Mouse (Mus musculus) liver (tissue): ENCODE results near the gene Zbtb14.

ENCODE experiments used
- DNase-seq: peaks from one replicate; pipeline ENCODE4 v3.0.0-alpha.2; 2020; ENCODE audit warnings: mixed read lengths

Gene Zbtb14

GRCm38 (mm10) chr17:69382511-69383100 lies at the start of gene Zbtb14:
TSS of gene Zbtb14 (plus strand) at chr17:69383050.
- peak; percentile 94 for DNase-seq

GRCm38 (mm10) chr17:69346056-69346455 lies 36.8 kb upstream of the Zbtb14 start:
- DNase-seq: peak; percentile 21

GRCm38 (mm10) chr17:69349014-69349531 lies 33.8 kb upstream of the Zbtb14 start:
- peak; percentile 6 for DNase-seq

- peak; percentile 71 for DNase-seq
Observed at GRCm38 (mm10) chr17:69365049-69365448, 17.8 kb upstream of the Zbtb14 start.

GRCm38 (mm10) chr17:69380838-69381237 lies 2.0 kb upstream of the Zbtb14 start:
- DNase-seq: no peak

- peak; percentile 82 for DNase-seq
Observed at GRCm38 (mm10) chr17:69383201-69383940, 521 bp downstream of the Zbtb14 start.

GRCm38 (mm10) chr17:69383941-69384665 lies 1.3 kb downstream of the Zbtb14 start:
- DNase-seq: peak; percentile 57

GRCm38 (mm10) chr17:69396147-69397033 lies 13.5 kb downstream of the Zbtb14 start:
- DNase-seq: peak; percentile 68

GRCm38 (mm10) chr17:69397163-69397562 lies 14.3 kb downstream of the Zbtb14 start:
- no peak for DNase-seq

- no peak for DNase-seq
Observed at GRCm38 (mm10) chr17:69398092-69398491, 15.2 kb downstream of the Zbtb14 start.

- DNase-seq: no peak
Observed at GRCm38 (mm10) chr17:69401146-69401545, 18.3 kb downstream of the Zbtb14 start.

- DNase-seq: no peak
Observed at GRCm38 (mm10) chr17:69416163-69416562, 33.3 kb downstream of the Zbtb14 start.

GRCm38 (mm10) chr17:69416920-69417661 lies 34.2 kb downstream of the Zbtb14 start:
- DNase-seq: peak; percentile 95

GRCm38 (mm10) chr17:69417724-69418373 lies 35.0 kb downstream of the Zbtb14 start:
- peak; percentile 58 for DNase-seq

- DNase-seq: no peak
Observed at GRCm38 (mm10) chr17:69421592-69421991, 38.7 kb downstream of the Zbtb14 start.

- no peak for DNase-seq
Observed at GRCm38 (mm10) chr17:69437836-69438235, 55.0 kb downstream of the Zbtb14 start.

GRCm38 (mm10) chr17:69438486-69438885 lies 55.6 kb downstream of the Zbtb14 start:
- no peak for DNase-seq

GRCm38 (mm10) chr17:69438990-69439491 lies 56.2 kb downstream of the Zbtb14 start, which contains the start of gene Akain1:
TSS of gene Akain1 (plus strand) at chr17:69439326.
- peak; percentile 70 for DNase-seq

- no peak for DNase-seq
Observed at GRCm38 (mm10) chr17:69439571-69440480, 57.0 kb downstream of the Zbtb14 start.
